Mouse (Mus musculus) liver, postnatal 0 days (tissue): Measurements from ENCODE around the gene Lgr6. TPM values are rescaled to one million over a fixed set of nuclear protein-coding genes. Genes with fewer than 3 reads are reported as not detected.

ENCODE experiments used
- ATAC-seq: fragments of 200-750 bp; cut with Nextera tagmentation; 2 replicates; pipeline ENCODE4 v1.8.0; 2017; ENCODE audit warnings: mild to moderate bottlenecking, moderate library complexity
- DNase-seq: peaks from one replicate; pipeline ENCODE4 v3.0.0-alpha.2; 2016
- H3K27ac ChIP-seq: fragments of 300-500 bp; sonication (generic); 2 replicates; pipeline ENCODE4 v1.5.1; 2014; ENCODE audit warnings: antibody characterized with exemption, moderate library complexity, mild to moderate bottlenecking, low read depth
- H3K27me3 ChIP-seq: fragments of 300-500 bp; sonication (generic); 2 replicates; pipeline ENCODE4 v1.6.1; 2014; ENCODE audit warnings: low read length, control low read depth, mixed read lengths; ENCODE audit not compliant: insufficient read depth
- H3K36me3 ChIP-seq: fragments of 300-500 bp; sonication (generic); replicated peaks from 2 replicates; pipeline ENCODE4 v1.6.1; 2014; ENCODE audit warnings: mild to moderate bottlenecking, control low read depth, low read length, moderate library complexity, mixed read lengths; ENCODE audit not compliant: insufficient read depth
- H3K4me1 ChIP-seq: fragments of 300-500 bp; sonication (generic); 2 replicates; pipeline ENCODE4 v1.6.1; 2014; ENCODE audit warnings: antibody characterized with exemption, mild to moderate bottlenecking, control low read depth; ENCODE audit not compliant: insufficient read depth
- H3K4me2 ChIP-seq: fragments of 300-500 bp; sonication (generic); 2 replicates; pipeline ENCODE4 v1.6.1; 2014; ENCODE audit warnings: low read depth, mild to moderate bottlenecking, low read length, moderate library complexity, mixed read lengths
- H3K4me3 ChIP-seq: fragments of 300-500 bp; sonication (generic); 2 replicates; pipeline ENCODE4 v1.5.1; 2014; ENCODE audit warnings: low read depth, low read length
- H3K9ac ChIP-seq: fragments of 300-500 bp; sonication (generic); replicated peaks from 2 replicates; pipeline ENCODE4 v1.6.1; 2014; ENCODE audit warnings: mild to moderate bottlenecking, moderate library complexity
- H3K9me3 ChIP-seq: fragments of 300-500 bp; sonication (generic); 2 replicates; pipeline ENCODE4 v1.6.1; 2016; ENCODE audit warnings: mild to moderate bottlenecking, control low read depth, low read length, mixed read lengths
- CTCF ChIP-seq: sonication (generic); IDR thresholded peaks from 2 replicates; pipeline ENCODE4 v1.5.1; 2016; ENCODE audit warnings: antibody characterized with exemption, low read depth
- EP300 ChIP-seq: IDR thresholded peaks from 2 replicates; pipeline ENCODE4 v1.6.1; 2016; ENCODE audit warnings: antibody characterized with exemption, low read depth, mild to moderate bottlenecking
- WGBS: fragments of 180-500 bp; shearing (Covaris S2); extraction: QIAGEN DNeasy Blood & Tissue Kit; methylation state at CpG from one replicate; pipeline ENCODE4 v1.1.7; 2014; ENCODE audit not compliant: insufficient replicate concordance; 5-methylcytosine and 5-hydroxymethylcytosine counted together
- polyA plus RNA-seq: library from polyadenylated mRNA; unstranded; fragments of >200 nt; fragmentation: Nextera tagmentation; extraction: Ambion mirVana; gene quantifications from 2 replicates; pipeline ENCODE4 v1.2.1, GENCODE M21; 2015

Lgr6 gene
- polyA plus RNA-seq, 1 experiment from 2014 or later, result 0.32 TPM

DNA sequence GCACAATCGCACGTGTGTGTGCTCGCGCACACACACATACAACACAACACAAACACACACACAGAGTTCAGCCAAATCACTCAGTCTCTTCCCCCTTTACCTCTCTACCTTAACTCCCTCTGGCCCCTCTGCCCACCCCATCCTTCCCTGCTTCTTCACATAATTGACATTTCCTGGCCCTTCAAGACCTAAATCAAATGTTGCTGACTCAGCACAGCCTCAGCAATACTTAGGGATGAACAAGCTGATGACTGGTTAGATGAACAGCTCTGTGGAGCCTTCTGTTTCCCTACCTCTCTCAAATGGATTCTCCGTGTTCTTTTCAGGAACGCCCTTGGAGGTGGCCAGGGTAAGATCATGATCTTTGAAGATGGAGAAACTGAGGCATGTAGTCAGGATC lies 43.8 kb downstream of the Lgr6 start:
- DNase-seq (no peak), ATAC-seq (no peak)
- no peak overlapping the region for H3K4me2 ChIP-seq
- no peak overlapping the region for H3K27ac ChIP-seq
- no peak overlapping the region for H3K9ac ChIP-seq
- TF ChIP-seq EP300 (no peak), CTCF (no peak)
- no peak overlapping the region for H3K4me3 ChIP-seq
- no peaks in the 10 kb centered on the region for H3K36me3 ChIP-seq
- H3K4me1 ChIP-seq, result no peaks in the 10 kb centered on the region
- WGBS, result 94% methylated on average over 6 of the region's 6 CpGs
- H3K27me3 ChIP-seq, result 0 out of 2 replicates have a peak, but pooled peaks cover 2% of the 10 kb centered on the region
- no peaks in the 10 kb centered on the region for H3K9me3 ChIP-seq

DNA sequence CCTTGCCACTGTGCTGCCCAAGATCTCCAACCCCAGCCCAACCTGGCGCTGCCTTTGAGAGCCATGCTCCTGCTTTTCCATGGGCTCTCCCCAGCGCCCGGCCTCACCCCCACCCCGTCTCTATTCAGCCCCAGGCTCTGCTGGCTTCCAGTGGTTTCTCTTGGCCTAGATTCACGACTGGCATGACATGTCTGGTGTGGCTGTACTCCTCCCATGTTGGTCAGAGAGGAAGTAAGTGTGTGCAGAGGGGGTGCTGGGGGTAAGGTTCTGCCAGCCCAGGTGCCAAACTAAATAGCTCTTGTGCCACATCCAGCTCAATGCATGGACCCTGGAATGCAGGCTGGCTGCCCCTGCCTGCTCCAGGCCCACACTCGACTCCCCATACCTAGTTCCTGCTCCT lies 44.9 kb downstream of the Lgr6 start:
- no peaks in the 10 kb centered on the region for H3K36me3 ChIP-seq
- H3K4me2 ChIP-seq, result no peak overlapping the region
- H3K9ac ChIP-seq, result no peak overlapping the region
- 62% methylated on average over 6 of the region's 6 CpGs for WGBS
- H3K27ac ChIP-seq, result no peak overlapping the region
- no peak for DNase-seq
- TF ChIP-seq EP300, result no peak
- no peak for TF ChIP-seq CTCF
- no peak overlapping the region for H3K4me3 ChIP-seq
- ATAC-seq, result no peak
- H3K27me3 ChIP-seq, result 0 out of 2 replicates have a peak, but pooled peaks cover 2% of the 10 kb centered on the region
- H3K4me1 ChIP-seq, result no peaks in the 10 kb centered on the region
- no peaks in the 10 kb centered on the region for H3K9me3 ChIP-seq

DNA sequence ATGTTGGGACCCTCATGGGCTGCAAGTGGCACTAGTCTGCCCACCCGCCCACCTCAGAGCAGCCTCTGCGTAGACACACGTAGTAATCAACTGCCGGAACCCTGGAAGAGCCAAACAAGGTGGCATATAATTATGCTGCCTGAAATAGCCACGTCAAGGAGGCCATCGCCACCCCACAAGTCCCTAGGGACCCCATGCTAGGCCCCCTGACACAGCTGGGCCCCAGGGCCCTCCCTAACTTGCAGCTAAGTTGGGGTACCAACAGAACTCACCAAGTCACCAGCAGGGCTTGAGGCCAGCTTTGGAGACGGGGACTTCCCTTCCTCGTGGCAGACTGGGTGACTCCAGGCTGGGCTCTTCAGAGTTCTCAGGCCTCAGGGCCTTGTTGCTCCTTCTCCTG lies 48.2 kb downstream of the Lgr6 start:
- 0 out of 2 replicates have a peak, but pooled peaks cover 2% of the 10 kb centered on the region for H3K27me3 ChIP-seq
- no peak overlapping the region for H3K4me2 ChIP-seq
- no peak overlapping the region for H3K9ac ChIP-seq
- H3K27ac ChIP-seq, result no peak overlapping the region
- 56% methylated on average over 8 of the region's 8 CpGs for WGBS
- peak; percentile 29; the same call in 1 of the 2 replicates for ATAC-seq
- H3K36me3 ChIP-seq, result no peaks in the 10 kb centered on the region
- H3K4me1 ChIP-seq, result no peaks in the 10 kb centered on the region
- H3K9me3 ChIP-seq, result no peaks in the 10 kb centered on the region
- no peak overlapping the region for H3K4me3 ChIP-seq
- TF ChIP-seq EP300, result no peak
- no peak for TF ChIP-seq CTCF
- peak; percentile 46 for DNase-seq

GRCm38 (mm10) chr1:135054121-135054520 lies 51.0 kb downstream of the Lgr6 start:
- Histone ChIP-seq H3K27ac (no peak overlapping the region), H3K36me3 (no peaks in the 10 kb centered on the region), H3K9ac (no peak overlapping the region), H3K9me3 (no peaks in the 10 kb centered on the region), H3K4me3 (no peak overlapping the region), H3K4me1 (no peaks in the 10 kb centered on the region), H3K27me3 (no peaks in the 10 kb centered on the region), H3K4me2 (no peak overlapping the region)
- DNase-seq (no peak), ATAC-seq (no peak)
- 73% methylated on average over 5 of the region's 5 CpGs for WGBS
- TF ChIP-seq CTCF, result no peak
- no peak for TF ChIP-seq EP300

- DNase-seq, result no peak
- ATAC-seq, result no peak
- Histone ChIP-seq H3K9me3 (no peaks in the 10 kb centered on the region), H3K27me3 (no peaks in the 10 kb centered on the region), H3K36me3 (no peaks in the 10 kb centered on the region), H3K4me3 (no peak overlapping the region), H3K4me2 (no peak overlapping the region), H3K27ac (no peak overlapping the region), H3K9ac (no peak overlapping the region), H3K4me1 (no peaks in the 10 kb centered on the region)
- TF ChIP-seq EP300, result no peak
- TF ChIP-seq CTCF, result no peak
- WGBS, result 84% methylated on average over 2 of the region's 2 CpGs
Observed at GRCm38 (mm10) chr1:135044439-135044838, 60.6 kb downstream of the Lgr6 start.

DNA sequence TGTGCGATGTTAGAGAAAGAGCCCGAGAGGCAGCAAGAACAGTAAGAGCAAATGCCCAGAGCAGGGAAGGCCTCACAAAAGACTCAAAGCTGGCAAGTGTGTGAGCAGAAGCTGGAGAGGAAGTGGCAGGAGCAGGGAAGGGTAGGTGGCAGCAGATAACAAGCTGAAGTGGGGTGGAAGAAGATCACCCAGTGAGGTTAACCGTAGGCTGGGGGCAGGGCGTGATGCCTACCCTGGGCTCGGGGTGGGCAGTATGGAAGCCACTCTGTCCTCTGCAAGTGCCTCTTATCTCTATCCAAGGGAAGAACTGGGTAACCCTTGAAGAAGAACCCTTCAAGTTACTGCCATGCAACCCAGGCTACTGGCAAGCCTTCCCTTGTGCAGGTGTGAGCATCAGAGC lies 68.8 kb downstream of the Lgr6 start:
- no peaks in the 10 kb centered on the region for H3K4me1 ChIP-seq
- H3K9me3 ChIP-seq, result no peaks in the 10 kb centered on the region
- H3K4me3 ChIP-seq, result no peak overlapping the region
- H3K4me2 ChIP-seq, result no peak overlapping the region
- DNase-seq (no peak), ATAC-seq (no peak)
- 57% methylated on average over 5 of the region's 5 CpGs for WGBS
- no peak overlapping the region for H3K9ac ChIP-seq
- no peak for TF ChIP-seq CTCF
- TF ChIP-seq EP300, result no peak
- H3K36me3 ChIP-seq, result no peaks in the 10 kb centered on the region
- H3K27ac ChIP-seq, result no peak overlapping the region
- 0 out of 2 replicates have a peak, but pooled peaks cover 4% of the 10 kb centered on the region for H3K27me3 ChIP-seq

DNA sequence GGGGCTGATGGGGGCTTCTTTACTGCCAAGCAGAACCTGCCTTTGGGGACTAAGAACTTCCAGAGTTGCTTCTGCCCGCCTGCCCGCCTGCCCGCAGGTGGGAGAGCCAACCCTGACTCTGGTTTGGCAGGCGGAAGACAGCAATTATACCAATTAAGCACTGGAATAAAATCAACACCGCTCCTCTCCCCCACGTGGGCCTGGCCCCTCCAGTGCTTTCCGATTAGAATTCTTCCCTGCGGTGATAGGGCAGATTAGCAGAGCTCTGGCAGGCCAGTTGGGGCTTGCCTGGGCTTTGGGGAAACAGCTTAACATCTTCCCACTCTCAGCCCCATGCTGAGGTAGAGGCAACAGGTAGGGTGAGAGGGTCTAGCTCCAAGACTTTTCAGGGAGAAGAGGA lies 72.4 kb downstream of the Lgr6 start:
- 49% methylated on average over 8 of the region's 8 CpGs for WGBS
- H3K4me2 ChIP-seq, result no peak overlapping the region

More for the DNA sequence above, 72.4 kb downstream of the Lgr6 start:
- Histone ChIP-seq H3K9me3 (0 out of 2 replicates have a peak, but pooled peaks cover 3% of the 10 kb centered on the region), H3K9ac (no peak overlapping the region), H3K36me3 (no peaks in the 10 kb centered on the region), H3K27ac (no peak overlapping the region), H3K27me3 (0 out of 2 replicates have a peak, but pooled peaks cover 2% of the 10 kb centered on the region), H3K4me1 (no peaks in the 10 kb centered on the region), H3K4me3 (no peak overlapping the region)
- ATAC-seq (no peak), DNase-seq (no peak)
- TF ChIP-seq CTCF, result no peak
- TF ChIP-seq EP300, result no peak
